Mouse (Mus musculus): ENCODE results near the gene Nt5dc2. TPM values are rescaled to one million over a fixed set of nuclear protein-coding genes. Genes with fewer than 3 reads are reported as not detected.

Nt5dc2 gene
- polyA plus RNA-seq (2017; shearing (Covaris generic)), result 0.45 TPM

DNA sequence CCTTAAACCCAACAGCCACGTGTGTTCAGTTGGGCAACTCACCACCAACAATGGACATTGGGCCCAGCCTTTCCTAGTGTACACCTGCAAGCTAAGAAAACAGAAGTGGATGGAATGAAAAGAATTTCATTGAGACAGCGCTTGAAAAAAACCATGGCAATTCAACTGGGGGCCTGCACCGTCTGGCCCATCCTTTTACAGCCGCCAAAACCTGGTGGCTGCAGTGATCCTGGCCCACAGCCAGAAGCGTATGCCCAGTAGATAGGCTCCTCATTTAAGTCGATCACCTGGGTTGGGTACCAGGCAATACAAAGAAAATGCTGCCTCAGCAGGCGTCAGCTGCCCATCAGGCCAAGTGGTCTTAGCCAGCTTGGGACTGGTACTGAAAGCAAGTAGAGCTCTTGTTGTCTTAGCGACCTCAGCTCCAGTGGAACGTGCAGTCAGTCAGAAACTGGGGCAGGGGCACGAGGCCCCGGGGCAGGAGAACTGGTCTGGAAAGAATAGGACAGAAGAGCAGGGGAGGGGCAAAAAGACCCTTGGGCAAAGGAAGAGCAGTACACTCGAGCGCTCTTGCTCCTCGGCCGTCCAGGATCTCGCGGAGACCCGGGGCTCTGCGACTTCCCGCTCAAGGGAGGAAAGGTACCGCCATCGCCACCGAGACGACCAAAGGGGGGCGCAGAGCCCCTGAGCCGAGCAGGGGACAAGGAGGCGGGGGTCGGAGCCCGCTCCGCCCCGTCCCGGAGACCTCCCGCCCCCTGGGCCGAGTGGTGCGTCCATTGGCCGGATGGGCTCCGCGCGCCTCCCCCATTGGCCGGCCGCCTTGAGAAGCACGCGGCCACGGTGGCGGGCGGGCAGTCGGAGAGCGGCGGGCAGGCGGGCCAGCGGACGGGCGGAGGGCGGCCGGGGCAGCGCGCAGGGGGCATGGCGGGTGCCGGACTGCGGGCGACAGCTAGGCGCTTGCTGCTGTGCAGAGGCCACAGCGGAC, at the start of gene Nt5dc2:
Nt5dc2 (plus strand) TSS at position 818 of the 985 bp plus-strand sequence.

DNA sequence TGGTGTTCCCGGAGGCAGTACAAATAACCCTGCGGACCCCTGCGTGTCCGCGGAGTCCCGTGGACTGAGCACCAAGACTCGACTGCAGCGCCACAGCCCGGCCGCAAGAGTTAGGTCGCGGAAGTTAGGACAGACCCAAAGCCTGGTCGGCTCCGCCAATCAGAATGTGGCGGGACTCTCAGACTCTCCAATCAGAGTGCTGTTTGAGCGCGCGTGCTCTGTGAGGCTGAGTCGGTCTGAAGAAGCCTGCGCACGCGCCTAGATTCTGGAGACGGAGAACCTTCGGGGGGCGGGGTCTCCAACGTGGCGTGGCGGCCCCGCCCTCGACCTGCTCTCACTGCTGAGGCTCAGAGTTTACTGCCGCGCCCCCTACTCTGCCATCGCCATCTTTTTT, 2.0 kb upstream of the Nt5dc2 start, which contains the start of gene Smim4:
Smim4 (minus strand) TSS at position 131 of the 394 bp plus-strand sequence.

DNA sequence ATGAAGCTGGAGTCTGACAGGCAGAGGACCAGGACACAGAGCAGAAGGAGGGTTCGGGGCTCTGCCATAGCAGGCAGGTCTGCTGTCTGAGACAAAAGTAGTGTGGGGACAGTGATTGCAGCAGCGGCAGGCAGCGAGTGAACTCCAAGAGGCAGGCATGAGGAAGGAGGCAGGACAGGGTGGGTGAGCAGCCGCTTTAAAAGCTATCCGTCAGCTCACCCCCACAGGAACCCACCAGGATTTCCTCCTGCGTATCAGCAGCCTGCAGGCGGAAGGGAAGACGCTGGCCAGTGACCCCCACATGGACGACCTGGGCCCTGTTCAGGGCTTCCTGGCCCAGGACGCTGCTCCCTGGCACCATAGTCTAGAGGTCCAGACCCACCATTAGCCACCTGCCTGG, 37.6 kb downstream of the Nt5dc2 start, which contains the start of gene Stab1:
Stab1 (minus strand) TSS at position 217 of the 400 bp plus-strand sequence.

Other genes with a start within 250 kb of the Nt5dc2 start
- not detected for gene Itih4, start 244.6 kb upstream of the Nt5dc2 start, polyA plus RNA-seq (2017; shearing (Covaris generic))
- not detected for gene Itih3, start 207.3 kb upstream of the Nt5dc2 start, polyA plus RNA-seq (2017; shearing (Covaris generic))
- gene Itih1, start 187.8 kb upstream of the Nt5dc2 start, polyA plus RNA-seq (2017; shearing (Covaris generic)), result not detected
- 11.8 TPM for gene Nek4, start 179.7 kb upstream of the Nt5dc2 start, polyA plus RNA-seq (2017; shearing (Covaris generic))
- 9.1 TPM for gene Glt8d1, start 129.7 kb upstream of the Nt5dc2 start, polyA plus RNA-seq (2017; shearing (Covaris generic))
- gene Spcs1, start 129.4 kb upstream of the Nt5dc2 start, polyA plus RNA-seq (2017; shearing (Covaris generic)), result 339 TPM
- gene Pbrm1, start 111.9 kb upstream of the Nt5dc2 start, polyA plus RNA-seq (2017; shearing (Covaris generic)), result 52.6 TPM
- 77.3 TPM for gene Gnl3, start 111.9 kb upstream of the Nt5dc2 start, polyA plus RNA-seq (2017; shearing (Covaris generic))
- 60.7 TPM for gene Smim4, start 2.1 kb upstream of the Nt5dc2 start, polyA plus RNA-seq (2017; shearing (Covaris generic))
- gene Stab1, start 37.6 kb downstream of the Nt5dc2 start, polyA plus RNA-seq (2017; shearing (Covaris generic)), result 3.5 TPM
- not detected for gene Tnnc1, start 77.3 kb downstream of the Nt5dc2 start, polyA plus RNA-seq (2017; shearing (Covaris generic))
- 201 TPM for gene Nisch, start 85.9 kb downstream of the Nt5dc2 start, polyA plus RNA-seq (2017; shearing (Covaris generic))
- gene Sema3g, start 86.8 kb downstream of the Nt5dc2 start, polyA plus RNA-seq (2017; shearing (Covaris generic)), result not detected
- 15.6 TPM for gene Phf7, start 120.3 kb downstream of the Nt5dc2 start, polyA plus RNA-seq (2017; shearing (Covaris generic))
- 112 TPM for gene Bap1, start 120.4 kb downstream of the Nt5dc2 start, polyA plus RNA-seq (2017; shearing (Covaris generic))
- not detected for gene Dnah1, start 192.8 kb downstream of the Nt5dc2 start, polyA plus RNA-seq (2017; shearing (Covaris generic))
- gene Capn7, start 205.6 kb downstream of the Nt5dc2 start, polyA plus RNA-seq (2017; shearing (Covaris generic)), result 32.2 TPM